Comparison of ENCODE assay signal across 7 mouse cellular contexts in genomic region chr2:62643405-62644305, GRCm38 (mm10). TPM values are rescaled to one million over a fixed set of nuclear protein-coding genes. Genes with fewer than 3 reads are reported as not detected.
DNase-seq lines count a peak whose midpoint lies in the region; ATAC-seq lines count a peak whose summit lies in the region.

No protein-coding gene starts in this region.

- 46% methylated on average over 21 of the region's 21 CpGs for WGBS in heart, embryonic 16.5 days
- 55% methylated on average over 21 of the region's 21 CpGs for WGBS in midbrain, embryonic 11.5 days
- WGBS in stomach, embryonic 15.5 days, result 22% methylated on average over 21 of the region's 21 CpGs

- peak overlapping the region; percentile 42 for H3K4me3 ChIP-seq in brown adipose tissue, adult 24 weeks (ENCODE audit: insufficient read depth, low read depth, low read length)
- no peak overlapping the region for H3K4me3 ChIP-seq in heart, embryonic 16.5 days (ENCODE audit: low read length)
- H3K4me3 ChIP-seq in midbrain, embryonic 11.5 days (ENCODE audit: low read depth, low read length), result no peak overlapping the region
- H3K4me3 ChIP-seq in stomach, embryonic 15.5 days (replicated peaks), result no peak overlapping the region; the same call in 1 of the 2 replicates

- H3K36me3 ChIP-seq in heart, embryonic 16.5 days (ENCODE audit: control insufficient read depth, insufficient read depth), result no peaks in the 10 kb centered on the region
- no peaks in the 10 kb centered on the region for H3K36me3 ChIP-seq in midbrain, embryonic 11.5 days (ENCODE audit: control insufficient read depth, insufficient read depth, low read length)
- H3K36me3 ChIP-seq in stomach, embryonic 15.5 days, result no peaks in the 10 kb centered on the region

- H3K27me3 ChIP-seq in heart, embryonic 16.5 days (ENCODE audit: control insufficient read depth, insufficient read depth, low read length), result no peaks in the 10 kb centered on the region
- peaks cover 4% of the 10 kb centered on the region; the same call in 1 of the 2 replicates for H3K27me3 ChIP-seq in midbrain, embryonic 11.5 days (ENCODE audit: control insufficient read depth, insufficient read depth, low read length)
- H3K27me3 ChIP-seq in stomach, embryonic 15.5 days (replicated peaks), result no peaks in the 10 kb centered on the region

- no peak for ATAC-seq in heart, embryonic 16.5 days (replicated peaks; ENCODE audit: extremely low read depth, insufficient read depth, low FRiP score)
- peak; percentile 12; the same call in 1 of the 2 replicates for ATAC-seq in midbrain, embryonic 11.5 days (ENCODE audit: low FRiP score)
- ATAC-seq in stomach, embryonic 15.5 days (ENCODE audit: insufficient read depth, low FRiP score, low read depth), result no peak

- peak overlapping the region; percentile 13; the same call in 1 of the 2 replicates for H3K4me2 ChIP-seq in heart, embryonic 16.5 days (ENCODE audit: low read depth, low read length)
- no peak overlapping the region; the same call in 1 of the 2 replicates for H3K4me2 ChIP-seq in midbrain, embryonic 11.5 days
- H3K4me2 ChIP-seq in stomach, embryonic 15.5 days, result peak overlapping the region; percentile 44

- H3K9me3 ChIP-seq in heart, embryonic 16.5 days (replicated peaks; ENCODE audit: control insufficient read depth, low read length), result no peaks in the 10 kb centered on the region
- no peaks in the 10 kb centered on the region for H3K9me3 ChIP-seq in midbrain, embryonic 11.5 days (ENCODE audit: control insufficient read depth, low read length)
- H3K9me3 ChIP-seq in stomach, embryonic 15.5 days, result no peaks in the 10 kb centered on the region

- DNase-seq in A20 (ENCODE audit: low read depth, low spot score), result peak; percentile 59
- peak; percentile 84 for DNase-seq in CD4-positive, CD25-positive, alpha-beta regulatory T cell, adult 2 months (ENCODE audit: low read depth, low spot score)
- DNase-seq in kidney, postnatal 25 days, result peak; percentile 45 to 51
- DNase-seq in midbrain, embryonic 11.5 days (ENCODE audit: low spot score, missing footprints), result no peak

- no peak overlapping the region for H3K27ac ChIP-seq in brown adipose tissue, adult 24 weeks (replicated peaks; ENCODE audit: low read depth, low read length)
- no peak overlapping the region for H3K27ac ChIP-seq in heart, embryonic 16.5 days (ENCODE audit: low read length)
- H3K27ac ChIP-seq in midbrain, embryonic 11.5 days (ENCODE audit: low read depth, low read length), result no peak overlapping the region
- no peak overlapping the region; the same call in 1 of the 2 replicates for H3K27ac ChIP-seq in stomach, embryonic 15.5 days

- H3K4me1 ChIP-seq in brown adipose tissue, adult 24 weeks (ENCODE audit: control insufficient read depth, insufficient read depth, insufficient read length, low read length), result peaks cover 10% of the 10 kb centered on the region
- H3K4me1 ChIP-seq in heart, embryonic 16.5 days (ENCODE audit: control insufficient read depth, insufficient read depth, low read length), result peaks cover 2% of the 10 kb centered on the region
- H3K4me1 ChIP-seq in midbrain, embryonic 11.5 days (ENCODE audit: control insufficient read depth, insufficient read depth, low read length), result peaks cover 2% of the 10 kb centered on the region
- peaks cover 7% of the 10 kb centered on the region; the same call in 1 of the 2 replicates for H3K4me1 ChIP-seq in stomach, embryonic 15.5 days

- no peak overlapping the region for H3K9ac ChIP-seq in heart, embryonic 16.5 days (ENCODE audit: low read length)
- H3K9ac ChIP-seq in midbrain, embryonic 11.5 days (ENCODE audit: low read length), result no peak overlapping the region
- no peak overlapping the region for H3K9ac ChIP-seq in stomach, embryonic 15.5 days

RNA-seq across cellular contexts. Expression of gene Ifih1, which starts 2.4 kb away (rescaled TPM):
- 4.4 and 6.1 TPM in 2 replicates for polyA plus RNA-seq in brown adipose tissue, adult 24 weeks (2012; ENCODE audit: insufficient read depth, insufficient read length, missing spikeins)
- 2.2 and 3.2 TPM in 2 replicates for polyA plus RNA-seq in heart, embryonic 16.5 days (2015; fragmentation: Nextera tagmentation; extraction: Ambion mirVana)
- 0.93 and 1.3 TPM in 2 replicates for polyA plus RNA-seq in midbrain, embryonic 11.5 days (2014; fragmentation: Nextera tagmentation; extraction: Ambion mirVana)
- 4.4 TPM in 2 replicates for polyA plus RNA-seq in stomach, embryonic 15.5 days (2015; fragmentation: Nextera tagmentation; extraction: Ambion mirVana)

RNA-seq across cellular contexts. Expression of gene Gca, which starts 20.4 kb away (rescaled TPM):
- polyA plus RNA-seq in brown adipose tissue, adult 24 weeks (2012; ENCODE audit: insufficient read depth, insufficient read length, missing spikeins), result 1.5 and 1.9 TPM in 2 replicates
- polyA plus RNA-seq in heart, embryonic 16.5 days (2015; fragmentation: Nextera tagmentation; extraction: Ambion mirVana), result 18.0 and 21.1 TPM in 2 replicates
- polyA plus RNA-seq in midbrain, embryonic 11.5 days (2014; fragmentation: Nextera tagmentation; extraction: Ambion mirVana), result 1.8 and 2.2 TPM in 2 replicates
- polyA plus RNA-seq in stomach, embryonic 15.5 days (2015; fragmentation: Nextera tagmentation; extraction: Ambion mirVana), result 7.3 and 9.3 TPM in 2 replicates
